Mouse (Mus musculus) hindbrain, postnatal 0 days (tissue): Measurements from ENCODE around the gene Insl6. TPM values are rescaled to one million over a fixed set of nuclear protein-coding genes. Genes with fewer than 3 reads are reported as not detected.

ENCODE experiments used
- ATAC-seq: fragments of 200-750 bp; cut with Nextera tagmentation; 2 replicates; pipeline ENCODE4 v1.8.0; 2017; ENCODE audit warnings: mild to moderate bottlenecking, moderate TSS enrichment, moderate library complexity
- DNase-seq: peaks from one replicate; pipeline ENCODE4 v3.0.0-alpha.2; 2015; ENCODE audit warnings: low spot score
- H3K27ac ChIP-seq: fragments of 300-500 bp; sonication (generic); 2 replicates; pipeline ENCODE4 v1.5.1; 2014; ENCODE audit warnings: mild to moderate bottlenecking
- H3K27me3 ChIP-seq: fragments of 300-500 bp; sonication (generic); 2 replicates; pipeline ENCODE4 v1.6.1; 2014; ENCODE audit warnings: low read length, mixed read lengths; ENCODE audit not compliant: insufficient read depth
- H3K36me3 ChIP-seq: fragments of 300-500 bp; sonication (generic); 2 replicates; pipeline ENCODE4 v1.6.1; 2014; ENCODE audit warnings: low read length, mixed read lengths; ENCODE audit not compliant: insufficient read depth
- H3K4me1 ChIP-seq: fragments of 300-500 bp; sonication (generic); 2 replicates; pipeline ENCODE4 v1.6.1; 2014; ENCODE audit warnings: antibody characterized with exemption, low read length, mixed read lengths; ENCODE audit not compliant: insufficient read depth
- H3K4me2 ChIP-seq: fragments of 300-500 bp; sonication (generic); 2 replicates; pipeline ENCODE4 v1.6.1; 2014; ENCODE audit warnings: low read depth, mild to moderate bottlenecking, low read length, moderate library complexity, mixed read lengths
- H3K4me3 ChIP-seq: fragments of 300-500 bp; sonication (generic); 2 replicates; pipeline ENCODE4 v1.5.1; 2014; ENCODE audit warnings: low read length
- H3K9ac ChIP-seq: fragments of 300-500 bp; sonication (generic); replicated peaks from 2 replicates; pipeline ENCODE4 v1.6.1; 2014; ENCODE audit warnings: mild to moderate bottlenecking, low read length, moderate library complexity, mixed read lengths
- H3K9me3 ChIP-seq: fragments of 300-500 bp; sonication (generic); 2 replicates; pipeline ENCODE4 v1.6.1; 2016; ENCODE audit warnings: low read length, mixed read lengths
- CTCF ChIP-seq: IDR thresholded peaks from 2 replicates; pipeline ENCODE4 v1.5.1; 2016; ENCODE audit warnings: antibody characterized with exemption, control low read depth, low read depth
- WGBS: fragments of 180-500 bp; shearing (Covaris S2); extraction: QIAGEN DNeasy Blood & Tissue Kit; methylation state at CpG from one replicate; pipeline ENCODE4 v1.1.7; 2014; 5-methylcytosine and 5-hydroxymethylcytosine counted together
- polyA plus RNA-seq: library from polyadenylated mRNA; unstranded; fragments of >200 nt; fragmentation: Nextera tagmentation; extraction: Ambion mirVana; gene quantifications from 2 replicates; pipeline ENCODE4 v1.2.1, GENCODE M21; 2015
- total RNA-seq: library from RNA; depleted of rRNA; stranded (reverse); fragments of >200 nt; gene quantifications from 2 replicates; pipeline ENCODE4 v1.2.3, GENCODE M21; 2014

The Insl6 gene
- total and polyA plus RNA-seq, 2 experiments from 2014 or later: 2.6 TPM; not detected in 1

GRCm38 (mm10) chr19:29336624-29337023, 11.5 kb upstream of the Insl6 start:
- H3K27me3 ChIP-seq: no peaks in the 10 kb centered on the region
- H3K4me3 ChIP-seq: no peak overlapping the region
- no peaks in the 10 kb centered on the region for H3K4me1 ChIP-seq
- H3K9me3 ChIP-seq: no peaks in the 10 kb centered on the region
- no peak overlapping the region for H3K27ac ChIP-seq
- DNase-seq (no peak), ATAC-seq (no peak)
- H3K36me3 ChIP-seq: no peaks in the 10 kb centered on the region
- 91% methylated on average over 2 of the region's 2 CpGs for WGBS
- no peak overlapping the region for H3K4me2 ChIP-seq
- H3K9ac ChIP-seq: no peak overlapping the region
- TF ChIP-seq CTCF: no peak

GRCm38 (mm10) chr19:29334068-29334745, 9.1 kb upstream of the Insl6 start, which contains the start of gene Rln1:
TSS of gene Rln1 (minus strand) at chr19:29334670.
- no peaks in the 10 kb centered on the region for H3K27me3 ChIP-seq
- H3K4me1 ChIP-seq: no peaks in the 10 kb centered on the region
- DNase-seq (peak; percentile 77), ATAC-seq (peak; percentile 93)
- peak within 1 kb of the TSS; percentile 57 for H3K9ac ChIP-seq
- H3K4me2 ChIP-seq: peak within 1 kb of the TSS; percentile 60
- TF ChIP-seq CTCF: no peak
- H3K4me3 ChIP-seq: peak within 1 kb of the TSS; percentile 44
- H3K27ac ChIP-seq: peak within 1 kb of the TSS; percentile 52
- WGBS: 1% methylated on average over 23 of the region's 23 CpGs
- H3K36me3 ChIP-seq: no peaks in the 10 kb centered on the region
- H3K9me3 ChIP-seq: no peaks in the 10 kb centered on the region

- no peaks in the 10 kb centered on the region for H3K9me3 ChIP-seq
- ATAC-seq (no peak), DNase-seq (no peak)
- no peak overlapping the region for H3K27ac ChIP-seq
- H3K9ac ChIP-seq: no peak overlapping the region
- no peak overlapping the region for H3K4me3 ChIP-seq
- WGBS: 64% methylated on average over 13 of the region's 13 CpGs
- H3K27me3 ChIP-seq: no peaks in the 10 kb centered on the region
- H3K4me2 ChIP-seq: no peak overlapping the region
- no peaks in the 10 kb centered on the region; the same call in 1 of the 2 replicates for H3K4me1 ChIP-seq
- no peaks in the 10 kb centered on the region for H3K36me3 ChIP-seq
- TF ChIP-seq CTCF: no peak
Observed at GRCm38 (mm10) chr19:29326822-29327552, 1.8 kb upstream of the Insl6 start.

- no peak overlapping the region for H3K4me3 ChIP-seq
- no peak overlapping the region for H3K4me2 ChIP-seq
- no peak for DNase-seq
- no peak overlapping the region for H3K9ac ChIP-seq
- H3K27ac ChIP-seq: no peak overlapping the region
- ATAC-seq: no peak
- H3K36me3 ChIP-seq: no peaks in the 10 kb centered on the region
- no peak for TF ChIP-seq CTCF
- no peaks in the 10 kb centered on the region for H3K9me3 ChIP-seq
- no peaks in the 10 kb centered on the region; the same call in 1 of the 2 replicates for H3K4me1 ChIP-seq
- 74% methylated on average over 4 of the region's 4 CpGs for WGBS
- H3K27me3 ChIP-seq: no peaks in the 10 kb centered on the region
Observed at GRCm38 (mm10) chr19:29326396-29326795, 1.2 kb upstream of the Insl6 start.

GRCm38 (mm10) chr19:29325852-29326180, 660 bp upstream of the Insl6 start:
- H3K9me3 ChIP-seq: no peaks in the 10 kb centered on the region
- no peak overlapping the region for H3K4me2 ChIP-seq
- H3K36me3 ChIP-seq: no peaks in the 10 kb centered on the region
- no peak overlapping the region for H3K9ac ChIP-seq
- WGBS: 75% methylated on average over 9 of the region's 9 CpGs
- no peak overlapping the region for H3K4me3 ChIP-seq
- ATAC-seq (no peak), DNase-seq (no peak)
- no peak for TF ChIP-seq CTCF
- H3K27me3 ChIP-seq: no peaks in the 10 kb centered on the region
- no peak overlapping the region for H3K27ac ChIP-seq
- no peaks in the 10 kb centered on the region; the same call in 1 of the 2 replicates for H3K4me1 ChIP-seq

GRCm38 (mm10) chr19:29323416-29324049, 1.6 kb downstream of the Insl6 start:
- DNase-seq: no peak
- Histone ChIP-seq H3K9me3 (no peaks in the 10 kb centered on the region), H3K27ac (no peak overlapping the region), H3K27me3 (no peaks in the 10 kb centered on the region), H3K4me2 (no peak overlapping the region), H3K4me1 (no peaks in the 10 kb centered on the region; the same call in 1 of the 2 replicates), H3K4me3 (no peak overlapping the region), H3K9ac (no peak overlapping the region), H3K36me3 (no peaks in the 10 kb centered on the region)
- ATAC-seq: no peak
- TF ChIP-seq CTCF: no peak
- 79% methylated on average over 8 of the region's 8 CpGs for WGBS
